Mouse (Mus musculus): ENCODE results near the gene Ilf2.
A peak's percentile ranks its signal among the peaks of the same experiment; 100 is the strongest.

The Ilf2 gene

DNA sequence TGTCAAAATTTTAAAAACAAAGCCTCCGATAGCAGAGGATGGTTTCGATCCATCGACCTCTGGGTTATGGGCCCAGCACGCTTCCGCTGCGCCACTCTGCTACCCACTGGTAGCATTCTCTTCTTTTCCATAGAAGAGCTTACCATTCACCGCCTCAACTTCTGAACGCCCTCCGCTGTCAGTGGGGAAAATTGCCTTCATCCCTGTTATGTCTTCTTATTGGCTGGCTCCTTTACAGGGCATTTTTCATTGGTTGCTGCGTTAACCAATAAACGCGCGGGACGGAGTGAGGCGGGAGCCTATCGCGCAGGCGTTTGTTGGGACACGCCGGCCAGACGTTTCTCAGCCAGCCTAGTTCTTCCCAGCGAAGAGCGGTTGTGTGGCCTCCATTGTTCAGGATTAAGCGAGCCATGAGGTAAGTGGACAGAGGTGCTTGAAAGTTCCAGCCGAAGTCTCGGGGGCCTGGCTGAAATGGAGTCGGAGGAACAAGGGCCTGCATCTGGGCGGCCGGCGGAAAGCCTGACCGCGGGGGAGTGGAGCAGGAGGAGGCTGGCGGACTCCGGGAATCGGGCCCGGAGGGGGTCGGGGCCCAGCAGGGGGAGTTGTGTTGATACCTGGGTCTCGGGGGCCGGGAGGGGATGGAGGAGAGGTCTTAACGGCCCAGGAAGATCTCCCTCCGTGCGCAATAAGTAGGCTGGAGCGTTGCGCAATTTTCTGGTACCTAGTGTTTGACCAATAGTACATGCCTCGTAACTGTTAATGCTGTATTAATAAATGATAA lies at the start of gene Ilf2:
Gene Ilf2 (plus strand): TSS at position 296 of the 781 bp plus-strand sequence.
- peak; percentile 96 for DNase-seq

DNA sequence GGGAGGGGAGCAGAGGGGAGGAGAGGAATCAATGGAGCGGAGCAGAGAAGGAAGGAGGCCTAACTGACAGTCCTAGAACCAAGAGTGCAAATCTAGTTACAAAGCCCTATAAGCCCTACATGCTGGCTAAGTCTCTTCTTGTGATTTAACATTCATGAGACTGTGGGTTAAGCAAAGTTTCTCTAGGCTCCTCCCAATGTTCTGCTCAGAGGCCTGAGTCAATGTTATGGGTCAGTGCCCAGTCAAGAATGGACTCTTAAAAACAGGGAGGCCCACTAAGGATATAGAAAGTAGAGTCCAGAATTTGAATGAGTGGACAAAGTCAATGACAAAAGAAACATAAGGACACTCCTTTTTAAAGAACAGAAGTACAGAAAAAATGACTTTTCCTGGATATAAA lies 48.4 kb upstream of the Ilf2 start:
- DNase-seq = no peak

DNA sequence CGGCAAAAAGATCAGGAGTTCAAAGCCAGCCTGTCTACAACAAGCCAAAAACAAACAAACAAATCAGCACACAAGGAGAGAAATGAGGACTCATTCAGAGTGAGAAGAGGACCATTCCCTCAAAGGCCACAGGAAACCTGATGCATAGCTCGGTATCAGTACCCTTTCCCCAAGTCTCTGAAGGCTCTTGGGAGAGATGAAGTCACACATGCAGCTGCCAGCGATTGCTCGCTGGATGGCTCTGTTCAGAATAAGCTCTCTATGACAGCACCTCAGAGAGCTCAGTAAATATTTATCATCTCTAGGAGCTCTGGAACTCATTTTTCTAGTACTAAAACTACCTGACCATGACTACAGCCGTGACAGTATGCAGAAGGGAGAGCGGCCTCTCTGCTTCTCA lies 47.7 kb upstream of the Ilf2 start:
- DNase-seq = no peak

DNA sequence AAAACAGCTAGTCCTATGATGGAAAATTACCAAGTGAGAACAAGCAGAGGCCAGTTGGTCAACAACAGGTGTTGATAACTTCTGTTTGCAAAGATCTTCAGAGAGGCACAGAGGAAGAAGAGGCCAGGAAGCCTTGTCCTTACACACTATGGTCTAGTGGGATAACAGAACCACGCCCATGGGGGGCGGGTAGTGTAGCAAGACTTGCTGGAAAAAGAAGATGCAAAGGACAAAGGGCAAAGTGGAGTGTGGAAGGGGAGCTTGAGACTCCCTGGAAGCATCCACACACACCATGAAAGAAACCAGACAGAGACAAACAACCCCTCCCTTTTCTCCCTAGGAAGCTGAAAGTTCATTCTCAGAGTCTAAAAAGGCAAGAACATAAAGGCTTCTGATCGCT lies 46.4 kb upstream of the Ilf2 start:
- DNase-seq = no peak

DNA sequence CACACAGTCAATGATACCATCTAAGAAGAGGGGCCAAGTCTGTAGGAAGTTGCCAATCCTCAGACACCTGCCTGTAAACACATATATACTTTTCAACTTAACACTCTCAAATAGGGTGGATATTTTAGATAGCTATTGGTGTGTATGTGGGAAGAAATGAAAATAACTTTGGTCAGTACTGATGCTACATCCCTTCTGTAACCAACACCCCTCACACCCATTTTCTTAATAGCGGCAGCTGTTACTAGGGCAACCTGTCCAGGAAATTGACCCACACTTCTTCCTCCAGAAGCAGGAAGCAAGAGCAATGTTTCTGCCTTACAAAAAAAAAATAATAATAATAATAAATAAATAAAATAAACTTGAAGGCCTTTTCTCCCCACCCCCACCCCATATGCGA lies 43.6 kb upstream of the Ilf2 start:
- DNase-seq = no peak

DNA sequence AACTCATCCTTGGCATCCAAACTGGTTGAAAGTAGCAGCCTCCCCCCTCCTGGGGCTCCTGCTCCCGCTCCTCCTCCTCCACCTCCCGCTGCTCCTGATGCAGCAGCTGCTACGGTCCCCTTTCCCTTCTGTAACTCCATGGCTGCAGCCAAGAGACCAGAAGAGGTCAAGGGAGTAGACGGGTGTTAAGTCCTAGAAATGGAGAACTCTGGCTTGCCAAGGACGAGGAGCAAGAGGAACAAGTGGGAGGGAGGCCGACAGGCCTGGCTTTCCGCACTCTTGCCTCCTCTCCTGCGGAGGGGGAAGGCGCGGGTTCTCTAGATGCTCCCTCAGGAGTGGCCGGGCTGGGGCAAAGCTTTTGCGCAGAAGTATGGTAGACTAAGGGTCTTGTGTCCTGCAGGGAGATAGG lies 43.1 kb upstream of the Ilf2 start:
- DNase-seq = no peak

DNA sequence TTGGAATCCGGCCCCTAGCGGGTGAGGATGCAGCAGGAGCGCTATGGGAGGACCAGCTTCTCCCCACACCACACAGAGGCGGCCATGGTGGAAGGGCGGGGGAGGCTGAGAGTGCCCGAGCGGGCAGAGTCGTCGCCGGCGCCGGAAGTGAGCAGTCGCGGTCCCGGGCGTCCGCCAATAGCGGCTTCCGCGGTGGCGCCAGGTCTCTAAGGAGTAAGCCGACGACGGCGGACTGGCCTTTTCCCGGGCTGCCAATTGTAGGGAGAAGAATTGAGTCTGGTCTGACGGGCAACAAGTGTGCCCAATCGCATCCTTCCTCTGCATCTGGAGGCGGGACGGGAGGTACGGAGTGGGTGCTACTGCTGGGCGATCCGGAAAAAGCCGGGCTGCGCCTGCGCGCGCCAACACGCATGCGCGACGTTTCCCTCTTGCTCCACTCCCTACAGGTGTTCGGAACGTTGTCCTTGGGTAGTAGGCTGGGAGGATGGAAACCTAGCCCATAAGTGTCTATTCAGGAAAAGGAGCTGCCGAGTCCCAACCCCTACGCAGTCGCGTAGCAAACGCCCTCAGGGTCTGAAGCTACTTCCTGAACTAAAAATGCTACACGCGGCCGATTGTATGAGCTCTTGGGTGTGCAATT lies 42.4 kb upstream of the Ilf2 start, which contains the start of gene Ints3:
Gene Ints3 (minus strand): TSS at position 242 of the 640 bp plus-strand sequence.
- DNase-seq = peak; percentile 100

DNA sequence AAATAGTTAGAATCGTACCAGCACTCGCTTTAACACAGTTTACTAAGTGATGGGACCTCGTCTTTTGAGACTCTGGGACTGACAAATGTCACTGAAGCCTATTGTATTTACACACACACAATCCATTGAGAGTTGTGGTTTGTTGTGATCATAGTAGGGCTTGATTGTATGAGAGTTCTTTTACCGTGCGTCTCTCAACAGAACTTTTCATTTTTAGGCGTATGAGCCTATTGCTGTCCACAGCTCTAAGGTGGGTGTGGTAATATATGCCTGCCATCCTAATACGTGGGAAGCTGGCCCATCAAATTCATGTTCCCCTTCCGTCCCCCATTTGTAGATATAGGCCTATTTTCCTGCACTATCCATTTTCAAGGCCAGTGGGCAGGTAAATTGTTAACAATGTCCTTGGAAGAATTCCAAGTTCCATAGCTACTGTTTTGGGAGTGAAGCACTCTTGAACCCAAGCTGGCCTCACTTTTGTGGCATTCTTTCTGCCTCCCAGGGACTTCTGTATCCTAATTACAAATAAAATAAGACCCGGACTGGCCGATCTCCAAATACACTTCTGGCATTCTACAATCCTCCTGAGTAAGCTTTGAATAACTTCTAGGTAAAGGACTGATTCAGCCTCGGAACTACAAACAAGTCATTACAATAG lies 41.7 kb upstream of the Ilf2 start:
- no peak for DNase-seq

DNA sequence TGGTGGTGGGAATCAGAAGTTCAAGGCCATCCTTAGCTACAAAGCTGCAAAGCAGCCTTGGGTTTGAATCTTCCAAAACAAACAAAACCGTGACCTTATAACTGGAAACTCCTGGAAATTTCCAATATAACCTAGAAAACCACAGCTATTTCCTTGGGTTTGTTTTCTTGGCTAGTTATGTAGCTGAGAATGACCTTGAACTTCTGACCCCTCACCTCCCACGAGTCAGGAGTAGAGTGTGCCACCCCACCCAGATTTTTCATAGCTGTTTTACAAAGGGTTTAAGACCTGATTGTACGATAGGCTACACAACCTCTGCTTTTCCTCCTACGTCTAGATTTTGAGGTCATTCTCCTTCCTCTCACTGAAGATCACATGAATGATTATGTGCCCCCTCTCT lies 38.8 kb upstream of the Ilf2 start:
- DNase-seq = no peak

DNA sequence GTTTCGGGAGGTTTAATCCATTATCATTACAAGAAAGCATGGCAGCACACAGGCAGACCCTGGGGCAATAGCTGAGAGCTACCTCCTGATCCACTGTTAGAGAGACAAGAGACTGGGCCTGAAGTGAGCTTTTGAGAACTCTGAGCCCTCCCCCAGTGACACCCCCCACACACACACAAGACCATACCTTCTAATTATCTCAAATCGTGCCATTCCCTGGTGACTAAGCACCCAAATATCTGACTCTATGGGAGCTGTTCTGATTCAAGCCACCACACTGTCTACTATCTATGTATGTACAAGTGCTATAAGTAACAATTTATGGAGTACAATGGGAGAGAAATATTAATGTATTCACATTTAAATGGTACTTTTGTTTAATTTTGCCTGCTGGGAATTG lies 35.2 kb upstream of the Ilf2 start:
- no peak for DNase-seq

DNA sequence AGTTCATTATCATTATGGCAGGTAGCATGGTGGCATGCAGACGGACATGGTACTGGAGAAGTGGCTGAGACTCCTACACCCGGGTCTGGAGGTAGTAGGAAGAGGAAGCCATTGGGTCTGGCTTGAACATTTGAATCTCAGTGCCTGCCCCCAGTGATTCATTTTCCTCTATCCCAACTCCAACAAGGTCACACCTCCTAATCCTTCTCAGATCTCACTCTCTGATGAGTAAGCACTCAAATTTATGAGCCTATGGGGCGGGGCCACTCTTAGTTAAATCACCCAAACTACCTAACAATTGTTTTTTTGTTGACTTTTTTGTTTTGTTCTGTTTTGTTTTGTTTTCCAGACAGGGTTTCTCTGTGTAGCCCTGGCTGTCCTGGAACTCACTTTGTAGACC lies 31.9 kb upstream of the Ilf2 start:
- no peak for DNase-seq

DNA sequence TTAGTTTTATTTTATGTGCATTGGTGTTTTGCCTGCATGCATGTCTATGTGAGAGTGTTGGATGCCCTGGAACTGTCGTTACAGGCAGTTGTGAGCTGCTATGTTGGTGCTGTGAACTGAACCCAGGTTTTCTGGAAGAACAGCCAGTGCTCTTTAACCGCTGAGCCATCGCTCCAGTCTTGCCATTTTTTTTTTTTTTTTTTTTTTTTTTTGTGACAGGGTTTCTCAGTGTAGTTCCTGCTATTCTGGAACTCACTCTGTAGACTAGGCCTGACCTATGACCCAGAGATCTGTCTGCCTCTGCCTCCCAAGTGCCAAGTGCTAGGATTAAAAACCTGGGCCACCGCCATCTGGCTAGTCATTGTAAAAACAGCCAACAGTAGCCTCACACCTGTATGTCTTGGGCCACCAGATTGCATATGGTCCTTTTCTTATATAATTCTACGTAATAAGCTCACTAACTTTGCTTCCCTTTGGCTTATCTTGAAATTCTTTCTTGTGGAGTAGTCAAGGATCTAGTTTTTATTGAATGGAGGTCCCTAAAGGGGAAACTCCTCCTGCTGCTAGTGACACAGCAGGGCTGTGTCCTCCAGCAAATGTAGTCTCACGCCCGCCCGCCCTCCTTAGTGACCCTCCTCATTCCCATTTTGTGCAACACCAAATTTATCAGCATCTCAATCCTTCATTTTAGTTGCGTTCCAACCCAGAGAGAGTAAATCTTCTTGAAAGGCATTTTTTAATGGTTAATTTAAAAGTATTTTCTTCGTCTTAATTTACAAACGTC lies 30.3 kb upstream of the Ilf2 start:
- DNase-seq = no peak

DNA sequence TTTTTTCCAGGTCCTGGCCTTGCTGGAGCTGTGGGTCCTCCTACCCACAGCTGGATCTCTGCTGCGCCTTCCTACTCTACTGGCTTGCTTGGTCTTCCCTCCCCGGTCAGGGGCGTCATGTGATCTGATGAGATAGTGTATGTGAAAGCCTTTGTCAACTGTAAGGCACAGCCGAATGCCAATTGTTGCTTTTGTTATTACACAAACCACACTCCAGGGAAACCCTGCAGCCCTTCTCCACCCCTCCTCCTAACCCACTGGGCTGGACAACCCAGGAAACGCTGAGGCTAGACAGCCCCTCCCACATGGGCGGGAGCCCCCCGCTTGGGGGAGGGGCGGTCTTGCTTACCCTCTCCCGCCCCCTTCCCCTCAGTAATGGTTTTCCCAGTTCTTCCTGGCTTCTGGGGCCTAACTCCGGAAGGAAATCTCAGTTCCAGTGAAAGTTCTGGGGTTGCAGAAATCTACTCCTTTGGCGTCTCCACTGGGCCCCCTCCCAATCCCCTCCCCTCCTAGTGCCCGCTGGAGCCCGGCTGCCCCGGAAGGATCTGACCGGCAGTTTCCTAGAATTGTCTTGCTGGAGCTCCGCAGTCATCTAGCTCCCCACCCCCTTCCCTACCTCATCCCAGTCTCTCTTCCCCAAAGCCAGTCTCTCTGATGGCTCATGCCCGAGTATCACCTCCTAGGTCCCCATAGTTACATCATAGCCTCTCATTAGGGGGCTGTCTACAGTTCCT lies 29.4 kb upstream of the Ilf2 start:
- DNase-seq = peak; percentile 64

DNA sequence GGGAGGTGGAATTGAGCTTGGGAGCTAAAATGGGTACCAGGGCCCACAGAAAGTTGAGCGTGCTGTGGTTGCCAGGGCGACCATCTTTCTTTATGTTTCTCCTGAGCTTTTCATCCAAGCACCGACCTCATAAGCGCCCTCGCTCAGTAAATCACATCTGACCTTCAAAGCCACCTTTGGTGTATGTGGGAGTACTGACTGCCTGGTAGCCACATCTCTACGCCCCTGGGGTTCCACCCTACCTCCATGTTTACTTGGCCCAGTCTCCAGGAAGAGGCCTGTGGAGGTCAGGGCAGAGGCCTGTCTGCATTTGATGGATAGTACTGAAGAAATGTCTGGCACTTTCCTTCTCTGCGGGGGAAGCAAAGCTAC lies 28.8 kb upstream of the Ilf2 start:
- DNase-seq = no peak

DNA sequence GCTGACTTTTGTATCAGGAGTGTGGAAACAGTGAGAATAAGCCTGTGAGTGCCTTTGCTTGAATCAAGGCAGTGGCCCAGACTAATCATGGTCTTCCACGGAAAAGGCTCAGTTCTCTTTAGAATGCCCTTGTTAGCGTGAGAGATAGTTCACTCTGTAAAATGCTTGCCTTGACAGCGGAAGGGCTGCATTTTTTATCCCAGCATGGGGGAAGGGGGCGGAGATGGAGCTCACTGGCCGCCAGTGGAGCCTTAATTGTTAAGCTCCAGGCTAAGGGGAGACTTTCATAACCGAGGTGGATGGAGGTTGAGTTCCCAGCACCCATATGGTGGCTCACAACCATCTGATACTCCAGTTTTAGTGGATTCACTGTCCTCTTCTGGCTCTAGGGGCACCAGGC lies 27.3 kb upstream of the Ilf2 start:
- no peak for DNase-seq

DNA sequence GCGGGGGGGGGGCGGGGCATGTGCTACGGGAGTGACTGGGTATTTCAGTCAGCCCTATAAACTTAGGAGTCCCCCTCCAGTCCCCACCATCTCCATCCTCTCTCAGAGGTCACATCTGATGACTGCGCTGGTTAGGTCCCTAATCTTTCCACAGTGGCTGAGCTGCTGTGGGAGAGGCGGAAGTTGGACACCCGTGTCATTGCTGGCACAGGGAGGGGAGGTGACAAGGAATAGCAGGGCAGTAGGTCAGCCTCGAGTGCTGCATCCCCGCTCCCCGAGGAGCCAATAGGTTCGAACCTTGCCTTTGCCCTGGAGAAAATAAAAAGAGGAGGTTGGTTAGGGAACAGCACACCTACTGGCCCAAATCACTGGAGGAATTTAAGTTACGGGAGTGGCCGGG lies 25.1 kb upstream of the Ilf2 start:
- no peak for DNase-seq

DNA sequence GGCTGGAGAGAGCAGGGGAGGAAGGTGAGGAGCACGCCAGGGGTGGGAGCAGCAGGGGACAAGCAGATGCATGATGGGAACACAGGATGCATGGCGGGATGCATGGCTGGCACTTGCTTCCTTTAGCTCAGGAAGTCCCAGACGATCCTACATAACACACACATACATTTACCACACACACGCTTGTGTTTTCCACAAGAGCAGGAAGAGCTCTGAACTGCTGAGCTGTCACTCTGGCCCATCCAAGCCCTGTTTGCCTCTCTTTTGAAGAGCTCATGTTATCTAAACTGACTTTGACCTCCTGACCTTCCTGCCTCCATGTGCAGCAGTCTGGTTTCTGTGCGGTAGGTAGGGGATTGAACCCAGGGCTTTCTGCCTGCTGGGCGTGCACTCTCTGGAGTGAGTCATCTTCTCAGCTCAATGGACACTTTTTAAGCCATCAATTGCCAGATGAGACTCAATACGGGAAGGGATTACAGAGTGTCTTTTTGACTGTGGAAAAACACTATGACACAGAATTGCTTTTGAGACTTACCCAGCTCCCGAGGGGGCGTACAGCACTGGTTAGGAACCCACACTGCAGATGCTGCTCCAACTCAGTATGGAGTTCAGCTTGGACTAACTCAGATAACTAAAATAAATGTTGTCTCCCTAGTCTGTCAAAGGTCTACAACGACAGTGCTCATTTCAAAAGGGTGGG lies 24.4 kb upstream of the Ilf2 start:
- peak; percentile 16 for DNase-seq

DNA sequence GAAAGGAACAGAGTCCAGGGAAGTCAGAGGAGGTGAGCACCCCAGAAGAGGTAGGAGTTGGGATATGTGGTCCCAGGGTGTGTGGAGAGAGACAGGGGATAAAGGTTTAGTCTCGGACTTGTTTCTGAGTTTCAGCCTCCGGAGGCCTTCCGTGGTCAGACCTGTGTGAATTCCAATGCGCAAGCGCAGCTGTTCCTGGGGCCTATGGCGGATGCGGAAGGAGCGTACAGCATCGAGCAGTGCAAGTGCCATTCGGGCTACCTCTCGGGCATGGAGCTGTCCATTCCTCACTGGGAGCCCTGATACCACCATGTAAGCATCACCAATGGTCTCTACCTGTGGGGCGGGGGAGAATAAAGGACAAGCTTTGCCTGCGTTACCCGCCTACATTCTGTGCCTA lies 21.0 kb upstream of the Ilf2 start:
- DNase-seq = no peak

DNA sequence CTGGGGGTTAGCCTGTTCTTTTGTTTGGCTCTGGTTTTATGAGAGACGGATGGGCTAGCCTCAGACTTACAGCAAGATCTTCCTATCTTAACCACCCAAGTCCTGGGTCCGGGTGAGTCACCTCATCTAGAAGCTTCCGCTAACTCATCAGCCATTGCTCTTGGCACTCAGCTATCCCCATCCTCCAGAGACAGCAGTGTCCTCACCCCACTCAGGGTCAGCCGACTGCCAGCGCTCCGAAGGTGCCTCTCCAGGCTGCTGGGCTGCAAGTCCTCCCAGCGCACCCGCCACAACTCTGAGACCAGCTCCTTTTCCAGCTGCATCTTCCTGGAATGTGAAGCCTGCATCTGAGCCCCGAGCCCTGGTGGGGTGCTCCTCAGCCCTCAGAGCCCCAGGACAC lies 16.2 kb upstream of the Ilf2 start:
- DNase-seq = no peak

DNA sequence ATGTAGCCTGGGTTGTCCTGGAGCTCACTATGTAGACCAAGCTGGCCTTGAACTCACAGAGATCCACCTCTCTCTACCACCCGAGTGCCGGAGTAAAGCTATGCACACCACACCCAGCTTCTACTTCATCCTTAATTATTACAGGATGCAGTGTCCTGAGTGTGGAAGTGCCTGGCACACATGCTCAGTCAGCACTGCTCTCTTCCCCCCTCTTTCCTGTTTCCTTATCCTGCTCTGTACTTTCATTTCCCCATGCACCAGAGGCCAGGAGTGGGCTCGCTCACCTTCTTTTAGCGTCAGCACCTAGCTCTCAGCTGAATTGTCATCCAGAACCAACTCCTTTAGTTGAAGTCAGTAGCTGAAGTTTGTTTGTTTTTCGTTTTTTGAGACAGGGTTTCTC lies 15.6 kb upstream of the Ilf2 start:
- DNase-seq = no peak

DNA sequence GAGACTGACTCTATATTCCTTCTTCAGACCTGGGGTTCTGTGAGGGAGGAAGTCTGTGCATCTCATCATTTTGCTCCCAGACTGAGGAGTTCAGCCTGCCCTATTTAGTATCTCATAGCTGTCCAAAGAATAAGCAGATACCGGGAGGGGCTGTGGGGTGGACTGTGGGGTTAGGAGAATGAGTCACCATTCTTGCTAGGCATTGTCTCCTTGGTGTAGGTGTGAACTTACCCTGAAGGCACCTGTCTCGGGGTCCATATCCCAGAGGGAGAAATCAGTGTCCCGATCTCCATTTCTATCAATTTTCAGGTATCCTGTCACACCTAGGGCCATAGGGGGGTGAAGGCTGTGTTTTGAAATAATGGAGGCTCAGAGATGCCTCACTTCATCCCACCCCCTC lies 14.0 kb upstream of the Ilf2 start:
- DNase-seq = no peak

DNA sequence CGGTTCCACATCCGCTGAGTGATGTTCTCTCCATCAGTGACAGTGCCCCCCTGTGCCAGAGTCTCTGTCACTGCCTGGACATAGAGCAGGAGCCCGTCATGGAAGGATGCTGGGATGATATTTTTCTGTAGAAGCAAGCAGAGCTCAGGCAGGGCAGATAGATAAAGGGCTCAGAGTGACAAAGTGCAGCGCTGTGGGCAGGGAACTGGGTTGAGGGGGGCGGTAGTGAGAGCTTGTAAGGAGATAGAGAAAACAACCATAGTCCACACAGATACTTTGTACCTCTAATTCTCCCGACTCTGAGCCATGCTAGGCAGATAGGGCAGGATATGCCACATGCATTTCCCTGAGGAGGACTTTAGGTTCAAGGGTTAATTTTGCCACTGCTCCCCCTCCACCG lies 13.3 kb upstream of the Ilf2 start:
- no peak for DNase-seq
